Mouse (Mus musculus): ENCODE results near the gene Iah1.

The Iah1 gene

DNA sequence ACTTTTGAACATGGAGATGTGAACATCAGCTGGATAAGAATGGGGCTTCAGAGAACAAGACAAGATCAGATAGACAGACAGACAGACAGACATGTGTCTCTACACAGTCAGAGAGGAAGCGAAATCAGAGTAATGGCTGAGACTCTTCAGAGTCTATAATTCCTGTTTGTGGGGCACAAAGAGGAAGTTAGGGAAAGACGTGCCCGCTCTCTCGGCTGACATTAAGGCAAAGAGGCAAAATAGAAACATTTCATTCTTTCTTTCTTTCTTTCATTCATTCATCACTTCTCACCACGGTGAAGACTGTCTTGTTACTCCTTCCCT lies 52.9 kb downstream of the Iah1 start:
- DNase-seq (ENCODE audit: low spot score), result no peak

DNA sequence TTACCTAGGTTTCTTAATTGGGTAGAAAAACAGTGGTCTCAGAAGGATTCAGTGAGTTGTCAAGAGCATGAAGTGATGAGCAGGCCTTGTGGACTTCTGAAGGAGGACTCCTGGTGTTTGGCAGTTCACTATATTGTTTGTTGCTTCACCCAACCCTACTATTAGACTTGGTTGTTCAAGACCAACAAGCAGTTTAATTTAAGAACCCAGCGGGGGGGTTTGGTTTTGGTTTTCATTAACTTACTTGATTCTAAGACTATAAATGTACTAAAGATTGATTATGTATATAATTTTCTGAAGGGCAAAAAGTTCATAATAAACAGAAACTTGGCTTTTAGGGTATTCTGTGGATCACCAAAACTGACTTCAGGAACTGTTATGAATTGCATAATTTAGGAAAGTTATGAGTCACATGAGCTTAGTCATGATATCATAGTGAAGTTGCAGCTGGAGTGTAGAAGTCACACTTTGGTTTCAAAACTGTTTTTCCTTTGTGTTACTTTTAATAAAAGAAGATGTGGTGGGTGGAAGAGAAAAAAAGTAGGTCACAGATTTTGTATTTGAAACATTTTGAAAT lies 53.9 kb downstream of the Iah1 start:
- DNase-seq (ENCODE audit: low spot score), result no peak

DNA sequence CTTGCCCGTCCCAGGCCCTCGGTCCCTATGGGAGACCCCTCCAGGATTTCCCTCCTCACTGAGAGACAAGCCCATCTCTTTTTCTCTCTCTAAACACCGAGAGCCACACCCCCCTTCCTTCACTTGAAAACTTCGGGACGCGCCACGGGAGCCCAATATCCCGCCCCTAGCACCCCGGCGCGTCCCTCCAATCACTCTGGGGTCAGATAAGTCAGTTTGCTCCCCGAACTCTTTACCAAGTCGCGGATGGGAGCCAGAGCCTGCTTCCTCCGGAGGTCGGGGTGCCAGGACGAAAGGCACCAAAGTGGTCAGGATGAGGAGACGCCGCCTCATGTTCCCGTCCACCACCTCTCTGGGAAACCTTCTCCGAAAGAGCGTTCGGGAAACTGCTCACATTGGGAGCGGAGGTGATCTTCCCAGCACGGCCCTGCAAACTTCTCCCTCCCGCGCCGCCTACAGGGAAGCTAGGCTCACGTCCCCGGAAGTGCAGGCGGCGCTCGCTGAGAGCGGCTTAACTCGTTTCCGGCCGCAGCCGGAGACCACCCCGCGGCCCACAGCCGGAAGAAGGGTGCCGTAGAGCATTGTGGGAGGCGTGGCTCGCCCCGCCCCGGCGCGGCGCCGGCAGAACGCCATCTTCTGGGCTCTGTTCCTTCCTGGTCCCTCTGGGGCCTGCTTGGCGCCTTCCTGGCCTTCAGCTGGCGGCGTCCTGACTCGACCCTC lies 57.1 kb downstream of the Iah1 start, which contains the start of gene Adam17:
Adam17 (minus strand) TSS at position 533 of the 720 bp plus-strand sequence.
- DNase-seq (ENCODE audit: low spot score), result peak; percentile 94

All from yolk sac, embryonic 10.5 days (tissue).